Mouse (Mus musculus) spleen, embryonic (tissue): ENCODE data around the gene Ncs1.

Source experiments
- CTCF ChIA-PET: fragments of 350-600 bp; sonication (Branson Sonifier 250); formaldehyde crosslinking; loops from one replicate; lab custom pipeline; 2022; lab: Charles Lee

Gene Ncs1

DNA sequence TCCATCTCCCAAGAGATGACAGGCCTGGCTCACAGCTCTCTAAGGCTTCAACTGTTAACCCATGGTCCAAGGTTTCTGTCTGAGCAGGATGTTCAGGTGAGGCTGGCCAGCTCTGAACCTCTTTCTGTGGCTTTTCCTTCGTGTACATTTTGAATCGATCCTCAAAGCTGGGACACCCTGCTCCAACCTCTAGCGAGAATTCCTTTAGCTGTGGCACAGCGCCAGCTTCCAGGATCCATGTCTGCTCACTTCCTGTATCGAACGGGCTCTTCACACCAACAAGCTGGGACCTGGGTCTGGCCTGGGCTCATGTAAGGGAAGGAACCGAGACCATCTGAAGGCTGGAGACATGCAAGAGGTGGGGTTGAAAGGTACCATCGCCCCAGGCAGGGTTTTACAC is 1.4 kb upstream of the Ncs1 start:
- CTCF ChIA-PET, result interaction anchor here (0.5 kb wide), 1 partner anchor 28 kb away, joined by 6 read pairs; no protein-coding TSS in a partner anchor

DNA sequence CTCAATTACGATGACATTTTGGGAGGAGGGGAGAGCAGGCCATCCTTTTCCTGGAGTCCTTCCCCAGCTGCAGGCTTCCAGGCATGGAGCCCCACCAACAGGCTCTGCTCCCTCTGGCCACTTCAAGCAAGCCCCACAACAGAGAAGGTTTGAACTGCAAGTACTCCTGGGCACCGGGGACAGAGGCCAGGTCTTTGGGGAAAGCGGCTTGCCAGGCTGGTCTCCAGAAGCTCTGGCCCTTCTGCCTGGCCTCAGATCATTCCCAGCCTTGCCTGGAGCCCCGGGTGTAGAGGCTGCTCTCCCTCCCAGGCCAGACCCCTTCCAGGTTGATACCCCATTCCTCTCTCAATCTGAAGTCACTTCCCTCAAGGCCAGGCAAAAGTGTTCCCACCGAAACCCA is 572 bp upstream of the Ncs1 start:
- CTCF ChIA-PET, result no interaction called here

DNA sequence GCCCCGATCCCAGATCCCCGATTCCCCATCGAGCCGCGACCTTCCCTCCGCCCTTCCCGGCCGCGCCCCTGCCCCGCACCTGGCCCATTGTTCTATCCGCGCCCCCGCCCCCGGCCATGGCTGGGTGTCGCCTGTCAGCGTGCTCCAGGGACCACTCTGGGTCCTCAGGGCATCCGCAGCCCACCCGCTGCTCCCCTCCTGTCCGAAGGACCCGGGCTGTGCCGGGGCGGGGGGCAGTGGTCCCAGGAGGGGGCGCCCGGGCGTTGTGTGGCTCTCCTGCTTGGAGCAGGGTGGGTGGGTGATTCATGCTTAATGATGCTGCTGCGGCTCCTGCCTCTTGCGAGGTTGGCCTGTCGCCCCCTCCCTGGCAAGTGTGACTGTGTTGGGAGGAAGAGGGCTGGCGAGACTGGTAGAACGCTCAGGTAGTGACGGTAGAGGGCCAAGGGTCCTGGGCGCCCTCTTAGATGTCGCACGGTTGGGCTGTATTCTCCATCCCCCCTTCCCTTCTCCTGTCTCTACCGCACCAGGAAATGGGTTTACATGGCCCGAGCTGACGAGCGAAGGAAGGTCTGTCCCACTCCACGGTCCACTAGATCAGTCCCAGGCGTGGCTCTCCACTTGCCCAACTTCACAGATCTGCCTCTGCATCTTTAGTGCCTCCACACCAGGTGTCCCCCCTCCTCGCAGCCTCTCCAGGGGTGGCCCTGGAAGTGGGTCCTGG is 788 bp downstream of the Ncs1 start:
- CTCF ChIA-PET, result no interaction called here

DNA sequence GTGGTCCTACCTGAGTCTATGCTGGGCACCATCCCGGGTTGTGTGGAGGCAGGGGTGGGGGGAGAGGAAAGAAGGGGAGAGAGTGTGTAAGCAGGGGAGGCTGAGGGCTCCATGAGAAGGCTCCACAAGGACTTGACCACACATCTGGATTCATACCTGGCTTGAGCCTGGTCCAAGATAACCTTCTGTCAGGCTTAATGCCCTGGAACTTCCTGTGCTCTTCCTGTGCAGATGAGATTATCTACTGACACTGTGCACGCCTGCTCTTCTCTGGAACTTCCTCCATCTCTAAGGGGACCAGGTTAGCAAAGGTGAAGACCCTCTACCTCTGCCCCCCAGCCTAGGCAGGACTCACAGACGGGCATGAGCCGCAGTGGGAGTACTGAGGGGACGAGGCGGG is 3.2 kb downstream of the Ncs1 start:
- CTCF ChIA-PET, result no interaction called here

DNA sequence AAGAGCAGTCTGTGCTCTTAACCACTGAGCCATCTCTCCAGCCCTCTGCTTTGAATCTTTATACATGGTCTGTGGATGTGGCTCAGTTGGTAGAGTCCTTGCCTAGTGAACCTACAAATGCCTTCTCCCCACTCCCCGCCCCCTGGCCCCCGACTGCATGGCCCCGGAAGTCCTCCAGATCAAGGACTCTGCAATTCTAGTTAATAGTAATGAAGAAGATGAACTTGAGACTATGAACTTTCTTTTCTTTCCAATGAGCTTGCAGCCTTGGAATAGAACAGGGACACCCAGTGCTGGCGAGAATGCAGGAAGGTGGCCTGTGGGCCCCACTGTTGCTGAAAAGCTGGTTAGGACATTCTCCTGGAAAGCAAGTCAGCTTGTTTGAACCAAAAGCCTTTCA is 6.5 kb downstream of the Ncs1 start:
- CTCF ChIA-PET, result interaction anchor here (0.7 kb wide), 2 partner anchors 11 to 19 kb away, joined by 4 to 6 read pairs; no protein-coding TSS in a partner anchor

DNA sequence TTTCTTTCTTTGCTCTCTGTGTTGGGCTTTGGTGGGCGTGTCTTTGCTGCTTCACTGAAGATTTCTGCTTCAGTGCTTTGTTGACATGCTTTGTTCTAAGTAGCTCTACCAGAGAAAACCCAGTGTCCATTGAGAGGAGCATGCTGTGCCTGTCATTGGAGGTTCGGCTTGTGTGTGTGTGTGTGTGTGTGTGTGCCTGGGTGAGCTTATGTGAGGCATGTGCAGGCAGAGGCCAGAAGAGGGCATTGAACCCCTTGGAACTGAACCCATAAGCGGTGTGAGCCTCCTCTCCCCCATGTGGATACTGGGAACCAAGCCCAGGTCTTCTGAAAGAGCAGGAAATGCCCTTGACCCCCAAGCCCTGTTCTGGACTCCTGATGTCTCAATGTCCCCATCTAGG is 7.8 kb downstream of the Ncs1 start:
- CTCF ChIA-PET, result no interaction called here

DNA sequence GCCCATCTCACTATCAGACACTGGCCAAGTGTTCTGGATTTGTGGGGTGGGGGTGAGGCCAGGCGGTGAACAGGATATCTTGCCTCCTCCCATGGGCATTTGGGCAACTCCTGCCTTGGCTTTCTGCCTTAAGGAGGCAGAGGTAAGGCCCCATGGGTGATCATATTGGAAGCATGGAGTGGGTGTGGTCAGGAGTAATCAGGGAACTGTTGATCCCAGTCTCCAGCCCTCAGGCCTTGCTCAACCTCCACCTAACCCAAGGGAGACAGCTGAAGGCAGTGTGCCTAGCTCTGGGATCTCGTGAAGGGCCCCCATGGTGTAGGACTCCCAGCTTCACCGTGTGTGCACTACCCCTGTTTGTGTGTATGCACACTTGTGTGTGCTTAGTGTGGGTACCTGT is 9.2 kb downstream of the Ncs1 start:
- CTCF ChIA-PET, result no interaction called here

- CTCF ChIA-PET, result interaction anchor here (0.6 to 1.3 kb wide), 2 partner anchors 17 to 232 kb away, joined by 3 read pairs; no protein-coding TSS in a partner anchor
Measured at GRCm38 (mm10) chr2:31255952-31256938, 10.6 kb downstream of the Ncs1 start.

- CTCF ChIA-PET, result no interaction called here
Measured at GRCm38 (mm10) chr2:31257096-31257495, 11.5 kb downstream of the Ncs1 start.

GRCm38 (mm10) chr2:31258609-31259366 is 13.2 kb downstream of the Ncs1 start:
- CTCF ChIA-PET, result no interaction called here

DNA sequence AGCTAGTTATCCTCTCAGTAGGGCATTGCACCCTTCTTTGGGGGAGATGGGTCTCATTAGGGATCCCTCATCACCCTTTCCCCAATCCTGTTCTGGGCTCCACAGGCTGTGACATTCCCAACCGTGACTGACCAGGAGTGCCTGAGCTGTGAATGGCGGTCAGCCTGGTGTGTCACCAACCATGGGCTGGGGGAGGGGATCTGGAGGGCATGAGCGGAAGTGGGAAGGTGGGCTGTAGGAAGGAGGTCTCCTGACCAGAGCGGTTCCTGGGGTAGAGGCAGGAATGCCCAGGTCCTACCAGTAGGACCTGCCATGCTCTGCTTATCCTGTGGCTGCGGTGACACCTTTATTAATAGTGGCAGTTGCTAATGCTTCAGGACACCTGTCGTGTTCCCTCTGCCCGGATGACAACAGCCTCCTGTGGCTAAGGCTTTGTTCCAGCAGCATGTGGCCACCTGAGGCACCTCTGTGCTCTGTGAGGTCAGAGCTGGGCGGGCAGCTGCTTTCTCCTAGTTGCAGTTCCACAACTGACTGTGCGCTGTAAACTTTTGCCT is 13.8 kb downstream of the Ncs1 start:
- CTCF ChIA-PET, result no interaction called here

DNA sequence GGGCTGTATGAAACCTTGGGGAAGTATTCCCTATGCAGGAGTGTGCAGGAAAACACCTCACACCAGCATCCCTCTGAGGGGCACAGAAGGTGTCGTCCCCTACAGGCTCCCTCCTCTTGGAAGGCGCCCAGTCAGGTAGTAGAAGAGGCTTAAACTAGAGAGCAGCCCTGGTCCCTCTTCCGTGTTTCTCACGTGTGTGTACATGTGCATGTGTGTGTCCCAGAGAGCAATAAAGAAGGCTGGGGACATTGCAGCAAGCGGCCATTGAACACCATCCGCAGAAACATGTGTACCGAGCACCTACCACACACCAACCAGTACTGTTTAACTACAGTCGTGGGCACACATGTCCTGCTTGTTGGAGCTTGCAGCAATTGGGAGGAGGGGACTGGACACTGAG is 14.9 kb downstream of the Ncs1 start:
- CTCF ChIA-PET, result interaction anchor here (0.6 kb wide), 1 partner anchor 213 kb away, joined by 3 read pairs; no protein-coding TSS in a partner anchor

GRCm38 (mm10) chr2:31263039-31263461 is 17.4 kb downstream of the Ncs1 start:
- CTCF ChIA-PET, result no interaction called here

GRCm38 (mm10) chr2:31263746-31264378 is 18.2 kb downstream of the Ncs1 start:
- CTCF ChIA-PET, result no interaction called here

- CTCF ChIA-PET, result no interaction called here
Measured at GRCm38 (mm10) chr2:31267447-31267846, 21.8 kb downstream of the Ncs1 start.

GRCm38 (mm10) chr2:31268631-31269030 is 23.0 kb downstream of the Ncs1 start:
- CTCF ChIA-PET, result interaction anchor here (0.7 kb wide), 1 partner anchor 169 kb away, joined by 4 read pairs; no protein-coding TSS in a partner anchor

DNA sequence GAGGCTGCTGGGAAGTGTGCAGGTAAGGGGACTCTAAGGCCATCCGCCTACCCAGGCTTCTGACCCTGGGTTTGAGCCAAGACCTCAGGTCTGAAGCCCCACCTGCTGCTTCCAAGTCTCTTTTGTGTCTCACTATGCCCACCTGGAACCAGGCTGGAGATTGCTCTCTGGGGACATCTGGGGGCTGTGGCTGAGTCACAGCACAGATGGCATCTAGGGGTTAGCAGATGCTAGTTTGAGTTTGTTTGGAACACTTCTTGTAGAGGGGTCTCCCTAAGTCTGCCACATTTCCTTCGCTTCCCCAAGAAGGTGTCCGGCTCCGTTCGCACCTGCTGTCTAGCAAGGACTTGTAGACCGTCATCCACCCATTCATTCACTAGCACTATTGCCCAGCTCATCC is 23.6 kb downstream of the Ncs1 start:
- CTCF ChIA-PET, result no interaction called here

DNA sequence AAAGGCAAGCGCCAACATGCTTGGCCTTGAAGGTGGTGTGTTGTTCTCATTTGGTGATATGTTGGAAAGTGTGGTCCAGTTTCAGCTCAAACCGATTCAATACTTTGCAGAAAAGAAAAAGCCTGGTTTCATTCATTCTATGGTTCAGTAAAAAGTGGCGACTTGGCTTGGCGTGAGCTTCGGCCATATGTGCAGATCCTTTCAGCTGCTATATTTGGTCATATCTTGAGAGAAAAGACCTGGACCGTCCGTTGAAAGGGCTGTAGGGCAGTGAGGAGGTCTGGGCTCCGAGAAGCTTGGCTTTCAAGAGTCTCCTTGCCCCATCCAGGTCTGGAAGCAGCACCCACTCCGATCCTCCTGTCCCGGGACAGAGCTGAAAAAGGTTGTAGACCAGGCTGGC is 24.2 kb downstream of the Ncs1 start:
- CTCF ChIA-PET, result interaction anchor here (0.6 kb wide), 1 partner anchor 53 kb away, joined by 3 read pairs; no protein-coding TSS in a partner anchor

DNA sequence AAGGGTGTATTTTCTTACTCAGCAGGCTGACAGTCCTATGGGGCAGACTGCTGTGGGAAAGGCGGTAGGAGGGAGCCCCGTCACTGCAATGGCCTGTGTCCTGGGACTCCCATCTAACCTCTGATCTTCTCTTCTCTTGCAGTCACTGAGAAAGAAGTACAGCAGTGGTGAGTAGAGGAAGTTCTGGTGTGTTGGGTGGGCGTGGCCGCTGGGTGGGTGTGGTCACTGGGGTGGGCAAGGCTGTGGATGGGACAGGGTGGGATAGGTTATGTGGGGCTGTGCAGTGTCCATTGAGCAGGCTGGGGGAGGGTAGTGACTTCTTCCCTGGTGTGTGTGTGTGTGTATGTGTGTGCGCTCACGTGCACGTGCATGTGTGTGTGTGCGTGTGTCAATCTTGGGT is 24.8 kb downstream of the Ncs1 start:
- CTCF ChIA-PET, result interaction anchor here (0.5 kb wide), 1 partner anchor 18 kb away, joined by 4 read pairs; no protein-coding TSS in a partner anchor

DNA sequence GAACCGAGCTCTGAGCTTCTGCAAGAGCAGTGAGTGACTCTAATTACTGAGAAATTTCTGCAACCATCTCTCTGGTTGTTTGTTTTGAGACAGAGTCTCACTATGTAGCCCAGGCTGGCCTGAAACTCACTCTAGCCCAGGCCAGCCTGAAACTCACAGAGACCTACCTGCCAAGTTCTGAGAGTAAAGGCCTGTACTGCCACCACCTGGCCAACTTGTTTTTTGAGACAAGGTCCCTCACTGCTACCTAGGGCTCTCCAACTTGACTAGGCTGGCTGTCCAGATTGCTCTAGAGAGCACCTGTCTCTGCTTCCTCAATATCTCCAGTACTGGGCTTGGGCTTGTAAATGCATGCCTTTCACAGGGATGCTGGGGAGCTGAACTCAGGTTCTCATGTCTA is 25.4 kb downstream of the Ncs1 start:
- CTCF ChIA-PET, result interaction anchor here (0.5 kb wide), 1 partner anchor 19 kb away, joined by 4 read pairs; no protein-coding TSS in a partner anchor
